Mouse (Mus musculus) lung, postnatal 10 days (tissue): Measurements from ENCODE around the gene Rbm28.
A peak's percentile ranks its signal among the peaks of the same experiment; 100 is the strongest.
"Not testable (repeated sequence)": the region's sequence is repeated elsewhere in the genome, so short reads cannot be mapped to it uniquely, and the experiment has no call there.

Source experiments
- DNase-seq: peaks from one replicate; pipeline ENCODE4 v3.0.0; 2021

Gene Rbm28

DNA sequence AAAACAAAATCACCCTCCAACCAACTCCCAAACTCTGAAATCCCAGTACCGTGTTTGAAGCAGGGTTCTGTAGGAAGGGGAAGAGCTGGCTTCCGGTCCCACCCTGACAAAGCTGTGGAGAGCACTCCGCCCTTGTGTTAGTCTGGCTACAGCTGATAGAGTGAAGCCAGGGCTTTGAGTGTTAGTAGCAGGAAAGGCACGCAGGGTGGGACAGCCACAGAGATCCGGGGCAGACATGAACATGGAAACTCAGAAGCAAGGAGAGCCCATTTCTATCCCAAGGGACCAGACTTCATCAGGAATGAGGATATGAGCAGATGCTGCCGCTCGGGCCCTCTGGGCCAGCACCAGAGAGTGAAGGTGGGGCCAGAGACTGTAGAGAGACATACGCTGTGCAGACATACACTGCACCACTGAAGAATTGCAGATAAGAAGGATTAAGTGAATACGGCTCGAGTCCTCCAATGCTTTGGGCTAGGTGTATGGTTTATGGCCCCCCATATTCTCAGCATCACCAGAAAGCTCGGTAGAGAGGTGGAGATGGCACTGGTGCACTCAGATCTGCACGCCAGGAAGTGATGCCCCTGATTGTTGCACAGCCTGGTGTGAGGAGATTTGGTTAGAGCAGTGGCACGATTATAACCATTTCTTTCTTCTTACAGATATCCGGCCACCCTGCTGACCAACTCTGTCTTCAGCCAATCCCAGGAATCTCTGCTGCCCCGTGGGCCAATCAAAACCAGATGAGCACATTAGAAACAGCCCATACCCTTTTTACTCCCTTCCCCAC is 29.4 kb upstream of the Rbm28 start:
- peak; percentile 71 for DNase-seq

DNA sequence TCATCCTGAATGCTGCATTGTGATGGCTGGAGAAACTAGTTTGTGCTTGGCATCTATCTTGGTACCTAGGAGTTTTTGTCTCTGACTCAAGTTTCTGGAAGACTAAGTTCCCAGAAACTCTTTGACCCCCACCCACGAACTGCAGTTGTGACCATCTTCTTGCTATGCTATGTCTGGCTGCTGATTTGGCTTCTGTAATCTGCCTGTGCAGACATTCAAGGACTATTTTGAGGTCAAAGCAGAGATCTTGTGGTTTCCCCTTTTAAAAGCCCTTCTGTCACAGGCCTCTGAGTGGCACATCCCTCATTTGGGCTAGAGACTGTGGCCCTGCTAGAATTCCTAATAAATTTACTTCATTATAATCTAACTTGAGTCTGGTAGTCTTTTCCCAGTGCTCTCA is 23.1 kb upstream of the Rbm28 start:
- no peak for DNase-seq

DNA sequence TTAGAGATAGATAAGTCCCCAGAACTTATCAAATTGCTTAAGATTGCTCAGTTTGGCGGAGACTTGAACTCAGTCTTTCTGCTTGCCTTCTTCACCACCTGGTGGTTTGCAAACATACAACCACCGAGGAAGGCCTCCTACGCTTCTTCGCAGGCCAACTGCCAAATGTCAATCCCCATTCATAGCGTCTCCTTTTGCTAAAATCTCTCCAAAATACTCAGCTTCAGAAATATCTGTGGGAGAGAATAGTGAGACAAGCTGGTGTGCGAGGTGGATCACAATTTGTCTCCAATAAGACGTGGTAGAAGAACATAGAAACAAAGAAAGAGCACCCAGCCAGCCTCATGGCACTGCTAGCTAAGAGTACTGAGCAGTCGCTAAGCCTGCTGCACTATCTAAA is 15.0 kb upstream of the Rbm28 start:
- no peak for DNase-seq

DNA sequence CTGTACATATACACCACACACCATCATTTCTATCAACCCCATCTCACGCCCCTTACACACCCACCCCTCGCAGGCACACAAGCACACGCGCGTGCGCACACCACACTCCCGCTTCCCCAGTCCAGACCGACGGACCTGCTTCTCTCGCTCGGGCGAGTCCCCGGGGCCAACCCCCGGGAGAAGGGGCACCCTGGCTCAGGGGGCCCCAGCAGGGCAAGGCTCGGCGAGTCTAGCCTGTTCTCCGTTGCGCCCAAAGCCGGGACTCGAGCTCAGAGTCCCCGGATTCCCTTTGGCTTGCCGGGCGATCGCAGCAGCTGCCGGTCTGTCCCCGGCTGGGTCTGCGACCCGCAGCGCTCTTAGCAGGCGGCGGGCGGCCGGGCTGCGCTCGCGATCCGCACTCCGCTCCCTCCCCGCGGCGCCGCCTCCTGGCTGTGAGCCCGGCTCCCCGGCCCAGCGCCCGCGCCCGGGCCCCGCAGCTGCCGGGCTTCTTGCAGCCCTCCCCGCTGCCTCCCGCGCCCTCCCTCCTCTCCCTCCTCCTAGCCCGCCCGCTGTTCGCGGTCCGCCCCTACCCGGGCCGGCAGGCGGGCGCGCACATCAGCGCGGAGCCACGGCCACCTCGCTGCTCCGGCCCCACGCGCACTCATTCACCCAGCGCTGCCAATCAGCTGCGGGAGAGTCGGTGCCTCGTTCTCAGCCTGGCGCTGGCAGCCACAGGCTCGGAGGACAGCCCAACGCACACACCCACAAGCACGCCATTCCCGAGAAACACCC is 14.3 kb upstream of the Rbm28 start, which contains the start of gene Prrt4:
Prrt4 (minus strand) TSS at position 697 of the 771 bp plus-strand sequence.
- DNase-seq, result peak; percentile 66

DNA sequence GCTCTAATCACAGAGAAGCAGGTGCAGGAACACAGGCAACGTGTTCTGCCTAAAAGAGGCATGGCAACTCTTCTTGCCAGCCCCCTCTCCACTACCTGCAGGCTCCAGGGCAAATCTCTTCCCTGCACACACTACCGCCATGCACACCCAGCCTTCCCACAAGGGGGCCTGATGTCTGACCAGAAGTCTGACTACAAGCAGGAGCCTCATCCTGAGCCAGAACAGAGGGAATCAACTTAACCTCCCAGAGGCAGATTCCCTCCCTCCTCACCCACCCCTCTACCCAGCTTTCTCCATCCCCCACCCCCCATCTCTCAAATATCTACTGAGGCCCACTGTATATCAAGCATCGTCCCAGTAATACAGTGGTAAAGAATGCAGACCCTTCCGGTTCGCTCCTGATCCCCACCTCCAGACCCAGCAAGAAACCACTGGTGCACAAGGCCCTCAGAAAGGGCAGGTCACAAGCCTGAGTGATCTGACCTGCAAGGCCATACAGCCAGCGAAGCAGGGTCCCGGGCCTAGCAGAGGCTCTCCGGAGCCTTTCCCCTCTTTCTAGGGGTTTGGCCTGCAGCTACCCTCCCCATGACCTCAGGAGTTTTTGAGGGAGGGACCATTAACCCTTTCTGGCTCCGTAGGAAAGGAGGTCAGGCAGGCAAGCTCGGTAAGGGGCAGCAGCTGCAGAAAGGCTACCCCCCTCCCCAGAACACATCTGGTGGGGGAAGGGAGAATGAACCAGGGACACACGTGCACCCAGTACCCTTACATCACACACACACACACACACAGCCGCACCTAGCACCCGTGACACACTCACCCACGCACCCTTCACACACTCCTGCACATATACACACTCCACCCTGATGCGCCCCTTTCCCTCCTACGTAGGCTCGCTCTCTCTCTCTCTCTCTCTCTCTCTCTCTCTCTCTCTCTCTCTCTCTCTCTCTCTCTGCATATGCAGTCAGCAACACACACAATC is 13.4 kb upstream of the Rbm28 start:
- no peak for DNase-seq

DNA sequence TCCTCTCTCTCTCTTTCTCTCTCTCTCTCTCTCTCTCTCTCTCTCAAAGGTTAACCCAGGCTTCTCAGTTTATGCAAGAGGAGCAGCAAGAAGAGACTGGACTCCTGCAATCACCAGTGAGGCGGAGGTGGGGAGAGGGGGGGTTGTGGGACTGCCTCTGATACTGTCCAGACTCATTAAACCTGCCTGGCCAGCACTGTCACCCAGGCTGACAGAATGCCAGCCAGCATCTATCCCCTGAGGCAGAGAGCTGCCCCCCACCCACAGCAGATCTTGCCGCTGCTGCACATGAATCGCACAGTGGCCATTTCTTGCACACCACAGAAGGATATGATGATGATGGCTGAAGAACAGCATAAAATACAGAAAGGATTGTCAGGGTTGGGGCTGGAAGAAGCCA is 10.3 kb upstream of the Rbm28 start:
- DNase-seq, result no peak

DNA sequence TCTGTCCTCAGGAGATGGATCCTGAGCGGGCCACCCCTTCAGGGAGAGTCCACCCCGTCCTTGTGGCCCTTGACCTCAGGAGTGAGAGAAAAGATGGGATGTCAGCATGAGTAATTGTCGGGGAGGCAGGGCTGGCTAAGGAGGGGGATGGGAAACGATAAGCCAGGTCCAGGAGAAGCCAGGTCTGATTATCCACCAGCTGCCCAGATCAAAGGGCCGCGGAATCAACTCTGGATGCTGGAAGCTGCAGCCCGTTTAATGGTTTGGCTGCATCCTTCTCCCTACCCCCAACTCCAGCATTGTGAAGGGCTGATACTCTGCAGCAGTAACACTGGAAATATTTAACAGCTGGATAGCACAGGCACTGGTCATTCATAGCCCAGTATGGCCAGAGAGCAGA is 9.6 kb upstream of the Rbm28 start:
- DNase-seq, result no peak

DNA sequence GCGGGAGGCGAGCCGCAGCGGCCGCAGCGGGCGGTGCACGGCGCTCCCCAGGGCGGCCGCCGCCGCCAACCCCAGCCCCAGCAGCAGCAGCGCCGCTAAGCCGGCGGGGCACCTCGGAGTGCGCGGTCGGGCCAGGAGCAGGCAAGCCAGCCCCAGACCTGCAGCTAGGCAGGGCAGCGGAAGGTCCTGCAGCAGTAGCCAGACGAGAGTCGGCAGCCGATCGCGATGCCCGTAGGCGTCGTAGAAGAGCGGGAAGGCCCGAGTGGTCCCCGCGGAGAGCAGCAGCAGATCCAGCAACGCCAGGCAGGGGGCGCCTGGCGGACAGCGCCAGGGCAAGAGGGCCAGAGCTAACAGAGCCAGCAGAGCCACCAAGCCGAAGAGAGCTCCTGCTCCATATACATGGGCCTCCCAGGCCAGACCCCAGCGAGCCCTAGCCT is 6.2 kb upstream of the Rbm28 start:
- peak; percentile 89 for DNase-seq

DNA sequence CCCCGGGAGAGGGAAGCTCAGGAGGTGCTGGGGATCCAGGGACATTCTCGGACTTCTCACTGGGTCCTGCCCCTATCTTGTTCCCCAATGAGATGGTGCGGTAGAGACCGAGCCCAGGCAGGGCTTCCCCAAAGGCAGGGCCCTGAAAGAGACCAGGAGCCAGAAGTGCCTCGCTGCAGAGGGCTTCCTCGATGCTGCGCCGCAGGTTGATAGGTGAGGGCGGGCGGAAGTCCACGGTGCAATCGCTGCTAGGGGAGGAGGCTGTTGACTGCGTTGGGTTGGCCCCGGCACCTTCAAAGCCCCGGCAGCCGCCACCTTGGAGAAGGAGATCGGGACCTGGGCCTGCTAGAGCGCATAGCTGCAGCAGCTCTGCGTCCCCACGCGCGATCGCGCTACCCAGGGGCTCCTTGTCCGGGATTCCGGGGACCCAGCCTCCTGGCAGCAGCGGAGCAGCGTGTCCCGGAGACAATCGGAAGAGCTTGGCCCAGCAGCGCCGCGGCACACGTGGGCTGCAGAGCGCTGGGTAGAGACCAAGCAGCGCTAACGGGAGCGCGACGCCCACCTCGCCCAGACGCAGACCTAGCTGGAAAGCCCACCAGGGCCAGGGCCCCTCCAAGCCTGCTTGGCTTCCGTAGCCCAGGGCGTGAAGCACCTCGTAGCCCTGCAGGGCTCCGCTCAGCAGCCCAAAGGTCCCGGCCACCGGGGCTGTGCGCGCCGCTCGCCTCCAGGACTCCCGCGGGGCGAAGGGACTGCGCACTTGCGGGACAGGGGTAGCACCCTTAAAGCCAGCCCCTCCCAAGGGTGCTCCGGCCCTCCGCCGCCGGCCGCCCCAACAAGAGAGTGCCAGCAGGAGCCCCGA is 5.5 kb upstream of the Rbm28 start:
- peak; percentile 30 for DNase-seq

DNA sequence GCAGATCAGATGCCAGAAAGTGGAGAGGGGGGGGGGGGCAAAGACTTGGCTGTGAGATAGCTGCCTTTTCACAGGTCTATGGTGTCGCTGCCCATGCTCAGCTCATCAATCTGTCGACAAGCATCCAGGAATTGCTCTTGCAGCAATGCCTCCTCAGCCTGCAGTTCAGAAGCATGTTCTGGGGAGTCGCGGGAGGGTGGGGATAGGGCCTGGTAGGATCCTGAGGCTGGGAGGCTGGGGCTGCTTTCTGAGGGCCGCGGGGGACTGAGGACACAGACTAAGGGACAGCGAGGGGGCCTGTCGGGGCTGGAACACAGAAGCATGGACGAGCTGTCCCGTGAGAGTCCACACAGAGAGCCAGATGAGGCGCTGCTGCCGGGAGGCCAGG is 4.9 kb upstream of the Rbm28 start:
- DNase-seq, result no peak

DNA sequence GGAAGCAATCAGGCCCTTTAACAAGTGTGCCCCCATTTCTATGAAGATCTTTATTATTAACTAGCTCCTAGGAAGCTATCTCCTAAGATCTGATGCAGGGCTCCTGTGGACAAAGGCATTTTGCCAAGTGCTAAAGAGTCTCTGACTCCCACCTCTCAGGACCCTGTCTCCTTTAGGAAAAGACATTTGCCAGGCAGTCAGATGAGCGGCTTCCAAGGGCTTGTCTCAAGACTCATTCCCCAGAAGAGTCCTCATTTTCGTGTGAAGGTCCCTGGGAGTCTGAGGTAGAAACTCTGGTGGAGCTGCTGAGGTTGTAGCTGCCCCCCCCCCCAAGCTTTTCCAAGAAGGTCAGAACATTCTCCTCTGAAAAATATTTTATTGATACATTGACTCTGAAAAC is 4.1 kb upstream of the Rbm28 start:
- no peak for DNase-seq

DNA sequence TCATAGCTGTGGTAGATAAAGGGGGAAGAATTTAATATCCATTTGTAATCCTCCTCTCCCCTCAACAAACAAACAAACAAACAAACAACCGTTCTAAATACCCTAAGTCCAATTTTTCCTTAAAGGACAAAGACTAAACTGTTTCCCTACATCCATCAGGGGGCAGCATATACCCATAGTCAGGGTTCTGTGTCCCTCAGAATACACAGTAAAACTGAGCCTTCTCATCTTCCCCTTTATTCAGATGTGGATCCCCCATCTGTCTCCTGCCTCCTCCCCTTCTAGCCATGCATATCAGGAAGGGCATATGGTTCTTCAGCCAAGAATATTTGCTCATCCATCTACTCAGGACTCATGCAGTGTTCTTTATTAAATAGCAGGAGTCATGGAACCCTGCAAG is 1.4 kb upstream of the Rbm28 start:
- DNase-seq, result peak; percentile 74

DNA sequence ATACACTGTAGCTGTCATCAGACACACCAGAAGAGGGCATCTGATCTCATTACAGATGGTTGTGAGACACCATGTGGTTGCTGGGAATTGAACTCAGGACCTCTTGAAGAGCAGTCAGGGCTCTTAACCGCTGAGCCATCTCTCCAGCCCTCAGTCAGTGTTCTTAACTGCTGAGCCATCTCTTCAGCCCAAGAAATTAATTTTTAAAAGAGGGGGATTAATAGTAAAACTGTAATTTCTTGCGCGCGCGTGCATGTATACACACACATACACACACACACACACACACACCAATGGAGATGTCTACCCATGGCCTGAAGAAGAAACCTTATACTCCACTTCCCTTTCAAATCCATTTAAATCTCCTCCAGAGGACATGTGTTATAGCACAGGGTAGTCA is 3.5 kb downstream of the Rbm28 start:
- not testable (repeated sequence) for DNase-seq

DNA sequence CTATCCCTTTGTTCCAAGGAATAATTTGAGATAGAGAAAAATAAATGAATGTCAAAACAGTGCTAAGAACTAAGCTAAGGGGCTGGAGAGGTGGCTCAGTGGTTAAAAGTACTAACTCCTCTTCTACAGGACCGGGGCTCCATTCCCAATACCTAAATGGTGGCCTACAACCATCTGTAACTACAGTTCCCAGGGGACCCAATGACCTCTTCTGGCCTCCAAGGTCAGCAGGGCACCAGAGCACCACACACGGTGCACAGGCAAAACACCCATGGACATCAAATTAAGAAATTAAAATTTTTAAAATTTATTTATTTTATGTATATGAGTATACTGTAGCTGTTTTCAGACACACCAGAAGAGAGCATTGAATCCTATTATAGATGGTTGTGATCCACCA is 4.0 kb downstream of the Rbm28 start:
- DNase-seq, result no peak

DNA sequence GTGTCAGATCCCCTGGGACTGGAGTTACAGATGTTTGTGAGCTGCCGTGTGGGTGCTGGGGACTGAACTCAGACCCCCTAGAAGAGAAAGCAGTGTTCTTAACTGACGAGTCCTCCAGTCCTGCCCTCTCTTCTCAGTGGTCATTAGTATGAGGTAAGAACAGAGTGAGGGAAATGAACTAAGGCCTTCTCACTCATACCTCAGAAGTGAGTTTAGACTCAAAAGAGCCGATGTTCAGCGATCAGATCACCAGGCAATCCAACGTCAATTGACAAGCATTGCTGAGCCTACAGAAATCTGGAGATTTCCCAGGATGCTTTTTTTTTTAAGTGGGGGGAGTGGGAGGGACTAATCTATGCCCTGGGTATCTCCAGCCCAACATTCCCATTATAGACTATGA is 8.5 kb downstream of the Rbm28 start:
- DNase-seq, result no peak

DNA sequence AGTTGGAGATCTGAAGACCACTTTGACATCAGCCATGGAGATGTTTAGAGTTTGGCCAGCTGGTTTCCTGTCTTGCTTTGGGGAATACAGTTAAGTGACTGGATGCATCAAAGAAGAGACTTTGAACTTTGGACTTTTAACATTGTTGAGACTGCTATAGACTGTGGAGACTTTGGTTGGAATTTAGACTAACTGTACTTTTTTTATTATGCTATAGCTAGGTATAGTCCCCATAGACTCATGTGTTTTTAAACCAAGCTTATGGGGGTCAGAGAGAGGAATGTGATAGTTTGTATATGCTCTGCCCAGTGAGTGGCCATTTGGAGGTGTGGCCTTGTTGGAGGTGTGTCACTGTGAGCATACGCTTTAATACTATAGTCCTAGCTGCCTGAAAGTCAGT is 14.8 kb downstream of the Rbm28 start:
- no peak for DNase-seq

DNA sequence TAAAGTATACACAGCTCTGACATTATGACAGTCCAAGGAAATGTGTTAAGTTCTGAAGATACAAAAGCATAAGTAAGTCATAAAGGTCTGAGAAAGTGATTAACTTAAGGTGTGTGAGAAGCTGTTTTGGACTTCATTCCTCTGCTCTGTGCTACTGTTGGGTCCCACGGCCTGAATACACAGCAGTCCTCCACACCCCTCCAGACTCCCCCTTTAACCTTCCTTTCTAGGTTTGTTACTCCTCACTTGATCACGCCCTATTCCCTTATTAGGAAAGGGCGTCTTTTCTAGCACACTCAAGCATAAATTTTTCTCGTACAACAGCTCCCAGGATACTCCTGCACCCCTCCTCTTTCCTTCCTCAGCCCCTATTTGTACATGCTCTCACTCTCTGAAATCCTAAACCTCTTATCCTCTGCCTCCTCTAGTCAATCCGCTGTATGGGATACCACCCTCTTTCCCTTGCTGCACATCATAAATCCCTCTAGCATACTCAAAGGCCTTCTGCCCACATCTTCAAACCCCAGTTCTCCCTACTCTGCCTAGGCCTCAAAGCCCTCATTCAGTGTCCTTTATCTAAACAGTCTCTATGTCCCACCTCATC is 17.3 kb downstream of the Rbm28 start:
- no peak for DNase-seq

DNA sequence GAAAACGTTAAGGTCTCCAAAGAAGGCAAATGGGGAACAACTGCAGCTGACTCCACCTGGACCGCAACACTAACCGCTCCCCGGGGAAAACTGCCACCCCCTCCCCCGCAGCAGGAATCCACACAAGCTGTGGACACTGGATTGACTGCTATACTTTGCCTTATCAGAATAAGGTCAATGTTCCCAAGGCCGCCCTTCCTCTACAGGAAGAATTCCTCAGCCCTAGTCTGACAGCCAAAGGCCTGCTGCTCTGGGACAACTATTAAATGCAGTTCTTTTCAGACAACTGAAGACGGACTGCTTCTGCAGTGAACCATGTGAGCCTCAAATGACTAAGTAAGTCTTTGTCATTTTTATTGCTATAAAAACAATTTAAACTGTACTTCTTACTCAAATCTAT is 18.2 kb downstream of the Rbm28 start:
- no peak for DNase-seq

DNA sequence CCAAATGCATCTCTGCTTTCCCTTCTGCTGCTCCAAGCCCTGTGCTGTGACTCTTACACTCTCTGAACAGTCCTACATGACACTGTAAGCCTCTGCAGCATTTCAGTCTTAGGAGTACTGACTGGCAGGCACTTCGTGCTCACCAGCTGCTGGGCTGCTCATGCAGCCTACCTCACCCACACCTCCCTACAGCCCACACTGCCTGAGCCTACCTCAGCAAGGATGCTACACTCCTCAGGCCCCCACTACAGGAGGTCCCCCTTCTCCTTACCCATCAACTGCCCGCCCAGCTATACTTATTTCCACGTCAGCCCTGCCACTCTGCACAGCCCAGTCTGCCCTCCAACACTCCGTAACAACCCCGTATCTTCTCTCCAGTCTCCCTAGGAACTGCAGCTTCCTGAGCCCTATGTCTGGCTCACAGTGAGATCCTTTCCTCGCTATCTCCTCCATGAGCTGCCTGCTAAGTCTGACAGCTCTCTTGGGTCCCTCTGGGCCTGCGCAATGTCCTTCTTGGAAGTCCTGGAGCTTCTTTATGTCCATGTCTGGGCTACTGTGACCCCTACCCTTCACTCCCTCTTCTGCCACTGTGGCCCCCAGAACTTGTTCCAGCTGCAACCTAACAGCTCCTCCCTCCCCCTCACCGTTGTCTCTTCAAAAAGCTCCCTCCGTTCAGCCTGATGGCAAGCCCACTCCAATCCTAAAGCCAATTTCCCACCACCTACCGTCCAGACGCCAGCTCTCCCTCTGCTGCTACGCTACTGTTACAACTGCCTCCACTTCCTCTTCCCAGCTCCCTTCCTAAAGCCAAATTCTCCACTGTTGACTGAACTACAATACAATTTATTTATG is 19.1 kb downstream of the Rbm28 start:
- no peak for DNase-seq

DNA sequence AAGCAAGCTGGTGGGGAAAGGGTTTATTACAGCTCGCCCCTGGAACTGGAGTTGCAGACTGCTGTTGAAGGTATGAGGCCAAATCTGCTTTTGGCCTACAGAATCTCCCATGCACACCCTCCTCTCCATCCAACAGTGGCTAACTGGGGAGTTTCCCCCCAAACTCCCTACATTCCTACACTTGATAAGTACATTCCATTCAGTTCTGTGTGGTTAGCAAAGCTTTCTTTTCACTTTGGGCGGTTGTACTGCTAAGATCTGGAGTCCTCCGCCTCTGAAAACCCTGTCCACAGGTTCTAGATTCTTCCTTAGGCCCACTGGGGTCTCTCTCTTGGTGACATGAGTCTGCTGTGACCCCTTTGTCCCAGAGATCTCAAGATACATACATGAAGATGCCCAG is 19.8 kb downstream of the Rbm28 start:
- DNase-seq, result no peak

DNA sequence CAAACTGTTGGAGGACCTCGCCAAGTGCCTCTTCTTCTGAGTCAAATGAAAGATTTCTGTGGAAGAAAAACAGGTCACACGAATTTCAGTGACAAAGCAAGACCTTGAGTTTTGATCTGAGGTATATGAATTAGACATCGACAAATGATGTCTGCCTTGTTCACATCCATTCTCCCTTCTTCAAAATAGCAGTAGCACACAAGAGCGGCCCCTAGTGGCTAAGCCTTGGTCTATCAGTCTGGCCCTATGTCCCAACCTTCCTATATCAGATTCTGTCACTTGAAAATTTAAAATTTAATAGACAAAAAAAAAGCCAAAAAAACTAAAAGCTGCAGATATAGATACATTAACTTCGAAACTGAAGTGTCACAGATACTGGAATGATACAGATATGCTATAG is 21.2 kb downstream of the Rbm28 start:
- DNase-seq, result peak; percentile 68
